Mouse (Mus musculus) G1E (cell line): ENCODE data around the gene Cfap157. TPM values are rescaled to one million over a fixed set of nuclear protein-coding genes. Genes with fewer than 3 reads are reported as not detected.

Experiments used
- ATAC-seq: 2 replicates; pipeline ENCODE4 v1.8.0; 2016; ENCODE audit warnings: mild to moderate bottlenecking; ENCODE audit not compliant: insufficient number of reproducible peaks, poor library complexity, low FRiP score, severe bottlenecking; ENCODE audit errors: extremely low read depth
- DNase-seq: peaks from one replicate; pipeline ENCODE4 v3.0.0; 2012; ENCODE audit warnings: low spot score
- H3K27me3 ChIP-seq: 2 replicates; pipeline ENCODE4 v1.6.1; 2012; ENCODE audit warnings: mild to moderate bottlenecking, low read length, inconsistent platforms; ENCODE audit not compliant: insufficient read depth
- H3K36me3 ChIP-seq: replicated peaks from 2 replicates; pipeline ENCODE3; 2012; ENCODE audit warnings: mild to moderate bottlenecking, inconsistent platforms
- H3K4me1 ChIP-seq: 2 replicates; pipeline ENCODE4 v1.6.1; 2012; ENCODE audit warnings: low read depth, low read length, inconsistent platforms, mixed read lengths; ENCODE audit not compliant: insufficient read depth
- H3K4me3 ChIP-seq: 2 replicates; pipeline ENCODE4 v1.5.1; 2012; ENCODE audit warnings: low read depth, mild to moderate bottlenecking, inconsistent platforms, low read length, moderate library complexity, mixed read lengths
- H3K9me3 ChIP-seq: replicated peaks from 2 replicates; pipeline ENCODE4 v1.6.1; 2012; ENCODE audit warnings: inconsistent platforms
- CTCF ChIP-seq: IDR thresholded peaks from 2 replicates; pipeline ENCODE4 v1.5.1; 2012; ENCODE audit warnings: low read depth, low read length, inconsistent platforms, mixed read lengths
- GATA1 ChIP-seq: IDR thresholded peaks from 2 replicates; pipeline ENCODE4 v1.6.1; 2012; ENCODE audit warnings: borderline replicate concordance, low read length, inconsistent platforms, mixed read lengths
- GATA2 ChIP-seq: IDR thresholded peaks from 2 replicates; pipeline ENCODE4 v1.6.1; 2012; ENCODE audit warnings: low read depth, low read length, inconsistent platforms, borderline replicate concordance
- POLR2AphosphoS5 ChIP-seq: IDR thresholded peaks from 2 replicates; pipeline ENCODE4 v1.6.1; 2012; ENCODE audit warnings: low read depth, low read length, inconsistent platforms; ENCODE audit not compliant: insufficient replicate concordance
- TAL1 ChIP-seq: conservative IDR thresholded peaks from 2 replicates; pipeline ENCODE4 v1.6.1; 2012; ENCODE audit warnings: low read depth, low read length, inconsistent platforms, mixed read lengths
- polyA plus RNA-seq: library from polyadenylated mRNA; stranded (reverse); fragments of >175 nt; gene quantifications from 2 replicates; pipeline ENCODE4 v1.2.3, GENCODE M21; 2012
- total RNA-seq, 2 experiments: library from RNA; stranded (forward) in 1 of 2; stranded (reverse) in 1 of 2; fragments of 200-1000 nt in 1 of 2; fragments of >200 nt in 1 of 2; fragmentation: Nextera tagmentation in 1 of 2; gene quantifications; 2 replicates each; pipeline ENCODE4 v1.2.3; 2014 to 2017

The Cfap157 gene
- total and polyA plus RNA-seq, 3 experiments = 0.11 TPM; not detected in 2

GRCm38 (mm10) chr2:32816497-32816896, 32.3 kb upstream of the Cfap157 start:
- H3K27me3 ChIP-seq = no peaks in the 10 kb centered on the region
- TF ChIP-seq TAL1 (no peak), POLR2AphosphoS5 (no peak), GATA1 (no peak), GATA2 (no peak), CTCF (no peak)
- H3K4me3 ChIP-seq = no peak overlapping the region
- no peaks in the 10 kb centered on the region for H3K4me1 ChIP-seq
- DNase-seq = no peak
- no peaks in the 10 kb centered on the region for H3K9me3 ChIP-seq
- no peak for ATAC-seq
- H3K36me3 ChIP-seq = peaks cover 50% of the 10 kb centered on the region

- TF ChIP-seq GATA1 (no peak), GATA2 (no peak)
- Histone ChIP-seq H3K4me1 (no peaks in the 10 kb centered on the region), H3K9me3 (no peaks in the 10 kb centered on the region), H3K4me3 (no peak overlapping the region), H3K36me3 (peaks cover 42% of the 10 kb centered on the region), H3K27me3 (no peaks in the 10 kb centered on the region)
- no peak for DNase-seq
- no peak for ATAC-seq
These were observed 27.7 kb upstream of the Cfap157 start for GRCm38 (mm10) chr2:32811959-32812358.

- Histone ChIP-seq H3K27me3 (no peaks in the 10 kb centered on the region), H3K36me3 (peaks cover 46% of the 10 kb centered on the region), H3K4me1 (no peaks in the 10 kb centered on the region; the same call in 1 of the 2 replicates), H3K9me3 (no peaks in the 10 kb centered on the region), H3K4me3 (no peak overlapping the region)
- DNase-seq (no peak), ATAC-seq (no peak)
- no peak for TF ChIP-seq GATA2
- TF ChIP-seq CTCF = no peak
- TF ChIP-seq TAL1 = no peak
- no peak for TF ChIP-seq POLR2AphosphoS5
- no peak for TF ChIP-seq GATA1
These were observed 24.8 kb upstream of the Cfap157 start for GRCm38 (mm10) chr2:32808816-32809566.

- H3K27me3 ChIP-seq = no peaks in the 10 kb centered on the region
- peaks cover 73% of the 10 kb centered on the region for H3K36me3 ChIP-seq
- TF ChIP-seq GATA2 = no peak
- TF ChIP-seq TAL1 = no peak
- TF ChIP-seq CTCF = no peak
- no peak for TF ChIP-seq GATA1
- TF ChIP-seq POLR2AphosphoS5 = no peak
- DNase-seq (no peak), ATAC-seq (no peak)
- H3K4me3 ChIP-seq = no peak overlapping the region
- H3K4me1 ChIP-seq = no peaks in the 10 kb centered on the region; the same call in 1 of the 2 replicates
- no peaks in the 10 kb centered on the region for H3K9me3 ChIP-seq
These were observed 14.2 kb upstream of the Cfap157 start for GRCm38 (mm10) chr2:32798251-32798962.

GRCm38 (mm10) chr2:32795748-32796418, 11.7 kb upstream of the Cfap157 start:
- H3K4me1 ChIP-seq = no peaks in the 10 kb centered on the region; the same call in 1 of the 2 replicates
- no peaks in the 10 kb centered on the region for H3K9me3 ChIP-seq
- DNase-seq (no peak), ATAC-seq (no peak)
- no peaks in the 10 kb centered on the region for H3K27me3 ChIP-seq
- peaks cover 62% of the 10 kb centered on the region for H3K36me3 ChIP-seq
- no peak overlapping the region for H3K4me3 ChIP-seq
- TF ChIP-seq GATA1 = no peak
- TF ChIP-seq TAL1 = no peak
- no peak for TF ChIP-seq CTCF
- TF ChIP-seq GATA2 = no peak
- no peak for TF ChIP-seq POLR2AphosphoS5

DNA sequence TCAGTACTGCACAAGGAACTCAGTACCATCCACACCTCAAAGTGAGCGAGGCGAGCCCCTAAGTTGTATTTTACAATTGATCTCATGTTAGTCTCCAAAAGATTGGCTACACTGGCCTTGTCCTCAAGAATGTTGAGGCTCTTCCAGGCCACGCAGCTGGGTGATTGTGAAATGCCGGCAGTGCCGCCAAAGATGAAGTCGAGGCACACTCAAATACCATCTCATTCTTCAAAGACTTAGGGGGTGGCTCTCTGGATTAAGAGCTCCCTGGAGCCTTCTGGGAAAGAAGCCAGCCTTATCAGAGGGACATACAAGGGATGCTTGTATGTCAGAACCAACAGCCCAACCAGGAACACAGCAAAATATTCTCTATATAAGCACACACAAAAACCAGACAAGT, 7.1 kb upstream of the Cfap157 start:
- no peak for ATAC-seq

More for the DNA sequence above, 7.1 kb upstream of the Cfap157 start:
- Histone ChIP-seq H3K36me3 (peaks cover 29% of the 10 kb centered on the region), H3K4me3 (no peak overlapping the region), H3K9me3 (no peaks in the 10 kb centered on the region), H3K27me3 (no peaks in the 10 kb centered on the region), H3K4me1 (no peaks in the 10 kb centered on the region)
- TF ChIP-seq GATA2 = no peak
- no peak for TF ChIP-seq GATA1
- no peak for TF ChIP-seq CTCF
- TF ChIP-seq TAL1 = no peak
- TF ChIP-seq POLR2AphosphoS5 = no peak
- DNase-seq = no peak
